Mouse (Mus musculus) heart, postnatal 0 days (tissue): ENCODE measurements at regions not wholly inside any gene's neighbourhood (a gene's known extent, or its start where the extent isn't known, plus 50 kb on each side); places are given as distances from the start of the nearest gene placed in this dataset.

Experiments used
- ATAC-seq: fragments of 200-750 bp; cut with Nextera tagmentation; 2 replicates; pipeline ENCODE4 v1.8.0; 2017; ENCODE audit warnings: low read depth, moderate number of reproducible peaks, moderate library complexity; ENCODE audit not compliant: insufficient read depth
- DNase-seq: peaks from one replicate; pipeline ENCODE4 v3.0.0-alpha.2; 2016; ENCODE audit warnings: low spot score
- H3K27ac ChIP-seq: fragments of 300-500 bp; sonication (generic); 2 replicates; pipeline ENCODE4 v1.5.1; 2014; ENCODE audit warnings: low read depth, mild to moderate bottlenecking
- H3K27me3 ChIP-seq: fragments of 300-500 bp; sonication (generic); 2 replicates; pipeline ENCODE4 v1.6.1; 2014; ENCODE audit warnings: low read length, mixed read lengths; ENCODE audit not compliant: control insufficient read depth, insufficient read depth
- H3K36me3 ChIP-seq: fragments of 300-500 bp; sonication (generic); replicated peaks from 2 replicates; pipeline ENCODE4 v1.6.1; 2014; ENCODE audit warnings: low read length, mixed read lengths; ENCODE audit not compliant: control insufficient read depth, insufficient read depth
- H3K4me1 ChIP-seq: fragments of 300-500 bp; sonication (generic); 2 replicates; pipeline ENCODE4 v1.6.1; 2014; ENCODE audit warnings: antibody characterized with exemption; ENCODE audit not compliant: control insufficient read depth, insufficient read depth
- H3K4me2 ChIP-seq: fragments of 300-500 bp; sonication (generic); 2 replicates; pipeline ENCODE4 v1.6.1; 2014; ENCODE audit warnings: low read depth, mild to moderate bottlenecking, low read length, moderate library complexity
- H3K4me3 ChIP-seq: fragments of 300-500 bp; sonication (generic); 2 replicates; pipeline ENCODE4 v1.5.1; 2014; ENCODE audit warnings: low read depth, low read length
- H3K9ac ChIP-seq: fragments of 300-500 bp; sonication (generic); replicated peaks from 2 replicates; pipeline ENCODE4 v1.6.1; 2014; ENCODE audit warnings: low read depth, low read length, mixed read lengths
- H3K9me3 ChIP-seq: fragments of 300-500 bp; sonication (generic); replicated peaks from 2 replicates; pipeline ENCODE4 v1.6.1; 2016; ENCODE audit warnings: low read length; ENCODE audit not compliant: control insufficient read depth
- CTCF ChIP-seq: IDR thresholded peaks from 2 replicates; pipeline ENCODE4 v1.5.1; 2016; ENCODE audit warnings: antibody characterized with exemption, control low read depth, low read depth
- EP300 ChIP-seq: IDR thresholded peaks from 2 replicates; pipeline ENCODE4 v1.6.1; 2016; ENCODE audit warnings: antibody characterized with exemption, low read depth
- WGBS: fragments of 180-500 bp; shearing (Covaris S2); extraction: QIAGEN DNeasy Blood & Tissue Kit; methylation state at CpG from one replicate; pipeline ENCODE4 v1.1.7; 2014; 5-methylcytosine and 5-hydroxymethylcytosine counted together

DNA sequence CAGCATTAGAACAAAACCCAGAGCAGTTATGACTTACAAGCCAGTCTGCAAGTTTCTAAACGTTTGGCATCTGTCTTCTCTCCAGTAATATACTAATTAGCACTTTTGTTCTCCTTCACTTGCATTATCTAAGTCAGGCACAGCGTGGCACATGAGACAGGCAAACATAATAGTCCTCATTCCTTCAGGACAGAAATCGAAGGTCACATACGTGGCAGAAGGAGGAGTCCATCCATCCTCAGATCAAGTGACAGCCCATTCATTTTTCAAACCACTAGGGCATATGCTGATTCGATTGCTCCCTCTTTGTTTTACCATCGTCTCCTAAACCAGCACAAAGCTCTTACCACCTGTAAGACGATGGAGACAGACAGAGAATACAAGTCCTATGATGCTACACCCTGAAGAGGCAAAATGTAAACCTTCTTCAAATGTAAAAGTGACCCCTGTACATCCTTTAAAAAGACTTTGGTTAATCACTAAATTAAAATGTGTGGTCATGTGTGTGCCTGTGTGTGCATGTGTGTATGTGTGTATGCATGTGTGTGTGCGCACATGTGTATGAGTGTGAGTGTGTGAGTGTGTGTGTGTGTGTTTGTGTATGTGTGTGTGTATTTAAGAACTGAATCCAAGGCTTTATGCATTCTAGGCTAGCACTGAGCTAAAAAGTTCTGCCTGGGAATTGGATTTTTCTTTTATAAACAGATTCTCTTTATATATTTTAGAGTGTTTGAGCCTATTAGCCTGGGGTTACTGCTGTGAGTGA lies 90.9 kb upstream of the Klf12 start:
- no peak for DNase-seq
- Histone ChIP-seq H3K27ac (no peak overlapping the region), H3K9me3 (no peaks in the 10 kb centered on the region), H3K36me3 (no peaks in the 10 kb centered on the region), H3K9ac (no peak overlapping the region), H3K27me3 (no peaks in the 10 kb centered on the region), H3K4me2 (no peak overlapping the region), H3K4me1 (no peaks in the 10 kb centered on the region), H3K4me3 (no peak overlapping the region)
- WGBS = 62% methylated on average over 8 of the region's 8 CpGs
- no peak for TF ChIP-seq CTCF
- no peak for TF ChIP-seq EP300
- ATAC-seq = no peak

DNA sequence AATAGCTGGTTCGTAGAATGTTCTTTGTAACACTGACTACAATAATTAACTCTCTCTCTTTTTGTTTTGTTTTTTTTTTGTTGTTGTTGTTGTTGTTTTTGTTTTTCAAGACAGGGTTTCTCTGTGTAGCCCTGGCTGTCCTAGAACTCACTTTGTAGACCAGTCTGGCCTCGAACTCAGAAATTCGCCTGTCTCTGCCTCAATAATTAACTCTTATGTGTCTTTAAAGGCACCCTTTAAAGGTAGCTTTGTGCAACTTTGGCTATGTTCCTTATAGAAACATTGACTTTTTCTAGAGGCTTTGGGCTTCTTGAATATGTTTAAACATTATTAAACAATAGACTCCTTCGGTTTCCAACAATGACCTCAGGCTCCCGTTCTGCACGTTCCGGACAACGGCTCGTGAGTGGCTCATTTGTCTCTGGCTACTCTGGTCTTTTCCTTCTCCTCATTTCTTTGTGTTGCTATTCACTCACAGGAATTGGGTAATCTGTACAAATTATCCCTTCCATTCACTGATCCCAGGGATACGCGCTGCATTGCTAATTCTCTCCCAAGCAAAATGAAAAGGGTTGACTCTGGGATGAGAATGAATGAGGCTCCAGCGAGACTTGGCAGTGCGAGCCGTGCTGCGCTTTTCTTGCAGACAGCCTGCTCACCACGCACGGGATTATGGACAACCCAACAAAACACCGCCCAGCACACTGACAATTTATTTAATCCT lies 90.2 kb upstream of the Klf12 start:
- Histone ChIP-seq H3K36me3 (no peaks in the 10 kb centered on the region), H3K4me1 (no peaks in the 10 kb centered on the region), H3K27ac (no peak overlapping the region), H3K27me3 (no peaks in the 10 kb centered on the region), H3K9me3 (no peaks in the 10 kb centered on the region), H3K9ac (no peak overlapping the region), H3K4me3 (no peak overlapping the region), H3K4me2 (no peak overlapping the region)
- WGBS = 92% methylated on average over 18 of the region's 18 CpGs
- TF ChIP-seq CTCF = no peak
- TF ChIP-seq EP300 = no peak
- DNase-seq (no peak), ATAC-seq (no peak)

DNA sequence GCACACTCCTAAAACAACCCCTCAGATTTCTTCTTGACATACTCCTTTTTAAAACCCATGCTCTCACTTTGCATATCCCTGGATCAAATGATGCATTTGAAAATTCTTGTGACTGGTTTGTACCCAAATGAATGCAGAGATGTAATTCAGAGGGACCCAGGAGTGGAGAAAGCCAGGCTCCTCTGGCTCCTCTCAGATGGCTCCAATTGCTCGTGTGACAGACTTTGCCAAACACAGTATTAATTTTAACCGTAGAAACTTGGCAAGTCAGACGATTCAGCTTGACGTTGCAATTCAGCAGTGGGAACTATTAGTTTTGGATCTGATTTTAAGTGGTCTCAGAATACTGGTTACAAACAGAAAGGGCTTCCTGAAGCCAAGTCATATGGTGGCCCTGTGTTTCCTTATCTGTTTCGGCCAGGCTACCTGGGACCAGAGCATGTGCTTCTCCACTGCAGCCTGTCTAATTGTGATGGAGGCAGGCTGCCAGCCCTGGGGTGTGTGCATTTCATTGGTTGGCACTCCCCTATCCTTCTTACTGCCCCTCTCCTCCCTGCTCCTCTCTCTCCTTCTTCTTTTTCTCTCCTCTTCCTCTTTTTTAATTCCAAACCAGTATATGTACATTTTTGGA lies 81.9 kb upstream of the Klf12 start:
- Histone ChIP-seq H3K4me3 (no peak overlapping the region), H3K4me1 (no peaks in the 10 kb centered on the region), H3K4me2 (no peak overlapping the region), H3K9me3 (no peaks in the 10 kb centered on the region), H3K27me3 (no peaks in the 10 kb centered on the region), H3K27ac (no peak overlapping the region), H3K9ac (no peak overlapping the region), H3K36me3 (no peaks in the 10 kb centered on the region)
- ATAC-seq (no peak), DNase-seq (no peak)
- TF ChIP-seq EP300 (no peak), CTCF (no peak)
- WGBS = 58% methylated on average over 5 of the region's 5 CpGs

GRCm38 (mm10) chr14:100362786-100363185 lies 78.3 kb upstream of the Klf12 start:
- no peak for DNase-seq
- H3K4me1 ChIP-seq = no peaks in the 10 kb centered on the region
- WGBS = 74% methylated on average over 3 of the region's 3 CpGs
- H3K36me3 ChIP-seq = no peaks in the 10 kb centered on the region
- ATAC-seq = no peak
- no peak overlapping the region for H3K4me2 ChIP-seq
- no peaks in the 10 kb centered on the region for H3K27me3 ChIP-seq
- H3K9me3 ChIP-seq = no peaks in the 10 kb centered on the region
- no peak overlapping the region for H3K27ac ChIP-seq
- no peak overlapping the region for H3K4me3 ChIP-seq
- no peak overlapping the region for H3K9ac ChIP-seq
- TF ChIP-seq EP300 = no peak
- no peak for TF ChIP-seq CTCF

GRCm38 (mm10) chr14:100361346-100362029 lies 77.0 kb upstream of the Klf12 start:
- DNase-seq (no peak), ATAC-seq (no peak)
- no peak overlapping the region for H3K4me2 ChIP-seq
- TF ChIP-seq CTCF (no peak), EP300 (no peak)
- H3K4me1 ChIP-seq = no peaks in the 10 kb centered on the region
- no peak overlapping the region for H3K27ac ChIP-seq
- no peaks in the 10 kb centered on the region for H3K36me3 ChIP-seq
- H3K4me3 ChIP-seq = no peak overlapping the region
- 77% methylated on average over 1 of the region's 1 CpGs for WGBS
- no peaks in the 10 kb centered on the region for H3K27me3 ChIP-seq
- H3K9ac ChIP-seq = no peak overlapping the region
- H3K9me3 ChIP-seq = no peaks in the 10 kb centered on the region
